Mouse (Mus musculus) spleen, adult 2 months (tissue): Measurements from ENCODE around the gene Cenpt.

Experiments used
- CTCF ChIP-seq: fragments of 200-500 bp; IDR thresholded peaks from 2 replicates; pipeline ENCODE4 v1.5.1; 2011; ENCODE audit warnings: mild to moderate bottlenecking, inconsistent platforms; ENCODE audit not compliant: insufficient read depth, insufficient read length, insufficient replicate concordance; ENCODE audit errors: extremely low read depth
- POLR2A ChIP-seq: fragments of 200-500 bp; IDR thresholded peaks from 2 replicates; pipeline ENCODE4 v1.6.1; 2011; ENCODE audit warnings: low read depth, low read length, inconsistent platforms

DNA sequence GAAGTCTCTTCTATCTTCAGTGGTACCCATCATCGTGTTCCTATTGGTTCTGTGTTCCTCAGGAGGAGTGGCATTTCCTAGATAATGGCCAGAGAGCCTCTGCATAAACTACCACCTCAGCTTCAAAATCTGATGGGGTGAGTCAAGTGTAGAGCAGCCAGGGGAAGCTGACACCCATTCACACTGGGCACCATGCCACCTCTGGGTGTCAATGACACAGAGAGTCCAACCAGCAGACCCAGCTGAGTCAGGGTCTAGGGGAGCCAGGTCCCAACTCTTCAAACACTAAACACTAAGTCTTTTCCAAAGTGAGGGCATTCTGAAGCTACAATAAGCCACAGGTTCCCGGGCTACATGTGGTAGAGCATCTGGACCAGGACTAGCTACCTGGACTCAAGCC lies 44.6 kb downstream of the Cenpt start:
- no peak for TF ChIP-seq CTCF
- no peak for TF ChIP-seq POLR2A
